Mouse (Mus musculus) thymus, postnatal 4 days (tissue): ENCODE measurements around the gene Vmn1r228.

Source experiments
- DNase-seq: peaks from one replicate; pipeline ENCODE4 v3.0.0; 2021

The Vmn1r228 gene

DNA sequence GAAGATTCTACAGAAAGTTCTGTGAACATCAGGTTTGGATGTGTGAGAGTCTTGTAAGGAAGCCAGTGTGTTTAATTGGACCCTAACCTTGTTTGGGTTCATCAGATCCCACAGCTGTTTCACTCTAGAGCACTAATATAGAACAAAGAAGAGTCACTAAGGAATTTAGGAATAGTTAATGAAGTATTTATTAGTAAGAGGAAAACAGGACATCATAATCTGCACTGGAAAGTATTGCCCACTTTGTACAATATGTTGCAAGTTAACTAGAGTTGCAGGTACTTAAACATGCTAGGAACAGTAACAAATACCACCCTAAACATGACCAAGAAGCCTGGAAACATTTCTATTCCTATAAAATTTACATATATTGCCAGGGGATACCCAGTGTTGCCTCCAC, at the start of gene Vmn1r228:
TSS of gene Vmn1r228 (minus strand) at position 101 of the 400 bp plus-strand sequence.
- DNase-seq = no peak

DNA sequence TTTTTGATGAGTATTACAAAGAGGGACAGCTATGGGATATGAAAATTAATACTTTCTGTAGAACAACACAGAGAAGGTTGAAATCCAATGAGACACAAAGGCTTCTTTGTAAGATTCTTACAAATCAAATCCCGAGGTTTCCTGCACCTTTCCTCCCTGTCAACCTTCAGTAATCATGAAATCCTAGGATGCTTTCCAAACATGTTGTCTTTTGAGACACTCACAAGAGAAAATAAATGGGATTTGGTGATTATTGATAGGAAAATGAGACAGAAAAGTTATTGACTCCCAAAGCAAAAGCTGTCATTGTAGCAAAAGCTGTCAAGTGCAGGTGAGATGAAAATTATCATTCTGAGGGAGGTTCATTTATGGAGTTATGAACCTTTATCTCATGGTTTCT, 25.3 kb upstream of the Vmn1r228 start, which contains the start of gene Vmn1r229:
TSS of gene Vmn1r229 (plus strand) at position 301 of the 400 bp plus-strand sequence.
- DNase-seq = no peak

DNA sequence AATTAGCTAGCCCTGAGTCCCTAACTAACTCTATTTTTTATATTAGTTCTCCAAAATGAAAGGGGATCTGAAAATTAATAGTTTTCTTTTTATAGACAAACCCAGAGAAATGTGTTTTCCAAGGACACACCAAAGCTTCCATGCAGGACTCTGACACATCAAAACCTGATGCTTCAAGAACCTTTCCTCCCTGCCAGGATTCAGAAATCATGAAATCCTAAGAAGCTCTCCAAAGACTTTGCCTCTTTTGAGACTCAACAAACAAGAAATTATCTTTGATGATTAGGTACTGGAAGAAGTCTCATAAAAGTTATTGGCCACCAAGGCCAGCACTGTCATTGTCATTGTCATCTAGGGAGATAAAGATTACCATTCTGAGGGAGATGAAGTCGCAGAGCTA, 56.4 kb downstream of the Vmn1r228 start, which contains the start of gene Vmn1r227:
TSS of gene Vmn1r227 (plus strand) at position 301 of the 400 bp plus-strand sequence.
- DNase-seq = no peak
